Mouse (Mus musculus) lung, adult 2 months (tissue): ENCODE results near the gene Afap1l2.

Experiments
- CTCF ChIP-seq: fragments of 200-500 bp; IDR thresholded peaks from 2 replicates; pipeline ENCODE4 v1.5.1; 2011; ENCODE audit warnings: mild to moderate bottlenecking, low read length, control low read depth; ENCODE audit not compliant: insufficient read depth
- POLR2A ChIP-seq: fragments of 200-500 bp; IDR thresholded peaks from 2 replicates; pipeline ENCODE4 v1.6.1; 2011; ENCODE audit warnings: low read depth, mild to moderate bottlenecking, control low read depth, low read length, borderline replicate concordance; ENCODE audit errors: extremely low read depth

DNA sequence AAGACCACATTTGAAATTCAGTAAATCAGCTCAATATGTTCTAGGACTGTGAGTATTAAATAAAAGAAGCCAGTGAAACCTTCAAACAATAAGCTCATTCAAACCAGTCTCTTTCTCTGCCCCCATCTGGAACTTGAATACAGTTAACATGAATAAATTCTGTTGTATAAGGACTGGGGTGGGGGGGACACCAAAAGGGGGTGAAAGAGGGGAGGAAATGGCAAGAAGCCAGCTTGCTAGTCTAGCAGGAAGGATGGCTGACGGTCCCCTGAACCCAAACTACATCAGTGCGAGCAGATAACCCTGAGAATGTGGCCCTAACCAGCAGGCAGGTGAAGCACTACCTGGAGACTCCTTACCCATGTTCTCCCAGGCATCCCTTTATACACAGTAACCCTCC lies 9.1 kb downstream of the Afap1l2 start:
- TF ChIP-seq CTCF (no peak), POLR2A (no peak)
